Mouse (Mus musculus): ENCODE measurements around the gene Pappa. TPM values are rescaled to one million over a fixed set of nuclear protein-coding genes. Genes with fewer than 3 reads are reported as not detected.

Pappa gene
- total RNA-seq (2014; rRNA removed): 4.0 and 4.3 TPM in 2 replicates
- polyA plus RNA-seq (2015; fragmentation: Nextera tagmentation; extraction: Ambion mirVana): 0.75 and 0.82 TPM in 2 replicates

DNA sequence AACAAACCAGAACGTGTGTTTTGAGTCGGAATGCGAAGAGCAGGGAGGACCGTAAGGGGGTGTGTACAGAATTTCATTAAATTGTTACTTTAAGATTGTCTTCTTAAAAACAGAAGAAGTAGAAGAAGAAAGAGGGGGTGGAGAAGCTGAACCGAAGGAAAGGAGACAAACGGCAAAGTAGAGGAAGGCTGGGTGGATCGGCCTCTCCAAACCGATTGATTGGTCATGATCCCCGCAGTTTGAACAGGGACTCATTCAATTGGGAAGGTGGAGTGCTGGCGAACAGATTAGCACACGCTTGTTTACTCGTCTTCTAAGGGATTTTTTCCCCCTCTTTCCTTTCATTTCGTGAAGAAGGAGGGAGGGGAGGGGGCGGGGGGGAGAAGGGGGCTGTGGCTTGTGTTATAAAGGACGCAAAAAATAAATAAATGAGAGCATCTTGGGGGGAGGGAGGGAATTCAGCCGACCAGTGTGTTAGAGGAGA, at the start of gene Pappa:
TSS of gene Pappa (plus strand) at position 434 of the 484 bp plus-strand sequence.
- H3K4me3 ChIP-seq (ENCODE audit: low read length): peak within 1 kb of the TSS; percentile 57
- no peaks in the 10 kb centered on the region for H3K36me3 ChIP-seq (ENCODE audit: insufficient read depth, low read length)
- H3K9ac ChIP-seq (replicated peaks; ENCODE audit: low read length): peak within 1 kb of the TSS; percentile 49
- peak within 1 kb of the TSS; percentile 99 for H3K4me2 ChIP-seq (ENCODE audit: low read depth, low read length)
- WGBS: 0% methylated on average over 16 of the region's 16 CpGs
- H3K27me3 ChIP-seq (ENCODE audit: insufficient read depth, low read length): no peaks in the 10 kb centered on the region; the same call in none of the 2 replicates
- H3K4me1 ChIP-seq (ENCODE audit: insufficient read depth, low read length): no peaks in the 10 kb centered on the region
- ATAC-seq: no peak
- H3K27ac ChIP-seq: no peak within 1 kb of the TSS
- DNase-seq (ENCODE audit: low spot score): peak; percentile 4
- no peaks in the 10 kb centered on the region for H3K9me3 ChIP-seq (ENCODE audit: low read length)
- no peak for TF ChIP-seq CTCF (IDR thresholded peaks at IDR 0.05; ENCODE audit: low read depth)

DNA sequence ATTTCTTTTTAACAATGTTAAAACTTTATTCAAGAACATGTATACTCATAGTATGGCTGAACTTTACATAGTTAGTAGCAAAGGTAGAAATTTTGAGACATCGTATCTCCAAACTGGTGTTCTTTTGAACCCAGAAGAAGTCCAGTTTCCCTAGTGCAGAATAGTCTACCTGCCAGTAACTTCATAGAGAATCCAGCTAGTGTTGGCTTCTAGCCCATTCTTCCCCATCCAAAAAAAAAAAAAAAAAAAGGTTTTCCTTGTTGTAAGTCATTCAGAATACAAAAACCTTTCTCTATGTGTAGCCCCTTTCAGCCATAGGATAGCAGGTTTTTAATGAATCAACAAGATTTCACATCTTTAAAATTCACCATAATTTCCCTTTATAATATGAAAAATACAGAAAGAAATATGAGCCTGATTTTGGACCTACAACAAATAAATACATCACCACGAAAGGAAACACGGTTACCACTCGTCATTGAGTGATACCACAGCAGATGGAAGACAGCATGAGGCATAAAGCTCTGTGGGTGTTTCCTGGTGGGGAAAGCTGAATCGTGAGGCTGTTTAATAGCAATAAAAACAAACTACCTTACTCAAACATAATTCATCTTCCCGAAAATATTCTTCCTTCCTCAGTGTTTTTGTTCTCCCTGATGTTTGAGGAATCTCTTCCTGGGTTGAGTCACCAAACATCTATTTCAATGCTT, 45.9 kb upstream of the Pappa start:
- H3K36me3 ChIP-seq (ENCODE audit: insufficient read depth, low read length): no peaks in the 10 kb centered on the region
- H3K27me3 ChIP-seq (ENCODE audit: insufficient read depth, low read length): no peaks in the 10 kb centered on the region
- no peaks in the 10 kb centered on the region for H3K4me1 ChIP-seq (ENCODE audit: insufficient read depth, low read length)
- H3K9ac ChIP-seq (replicated peaks; ENCODE audit: low read length): no peak overlapping the region
- ATAC-seq (no peak), DNase-seq (ENCODE audit: low spot score) (no peak)
- TF ChIP-seq CTCF (IDR thresholded peaks at IDR 0.05; ENCODE audit: low read depth): no peak
- 80% methylated on average over 6 of the region's 6 CpGs for WGBS
- no peak overlapping the region for H3K27ac ChIP-seq
- H3K4me2 ChIP-seq (ENCODE audit: low read depth, low read length): no peak overlapping the region
- no peaks in the 10 kb centered on the region for H3K9me3 ChIP-seq (ENCODE audit: low read length)
- H3K4me3 ChIP-seq (ENCODE audit: low read length): no peak overlapping the region

DNA sequence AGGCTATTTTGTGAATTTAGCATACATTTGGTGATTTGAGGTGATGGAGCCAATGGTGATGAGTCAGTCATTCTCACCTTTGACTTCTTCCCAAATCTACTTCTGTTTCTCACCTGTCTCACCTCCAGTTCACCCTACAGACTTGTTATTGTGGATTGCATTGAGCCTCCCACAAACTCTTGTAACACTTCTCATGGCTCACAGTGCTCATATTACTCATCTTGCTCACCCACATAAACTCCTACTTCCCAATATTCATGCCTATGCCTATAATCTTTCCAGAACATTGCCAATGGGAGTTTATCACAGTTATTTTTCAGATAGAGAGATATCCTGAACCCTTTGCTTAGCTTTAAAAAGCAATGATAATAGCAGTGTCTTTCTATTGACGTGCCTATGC, 37.1 kb upstream of the Pappa start:
- TF ChIP-seq CTCF (IDR thresholded peaks at IDR 0.05; ENCODE audit: low read depth): no peak
- Histone ChIP-seq H3K27me3 (ENCODE audit: insufficient read depth, low read length) (no peaks in the 10 kb centered on the region), H3K4me3 (ENCODE audit: low read length) (no peak overlapping the region), H3K27ac (no peak overlapping the region), H3K4me1 (ENCODE audit: insufficient read depth, low read length) (no peaks in the 10 kb centered on the region), H3K9ac (replicated peaks; ENCODE audit: low read length) (no peak overlapping the region), H3K4me2 (ENCODE audit: low read depth, low read length) (no peak overlapping the region), H3K9me3 (ENCODE audit: low read length) (no peaks in the 10 kb centered on the region), H3K36me3 (ENCODE audit: insufficient read depth, low read length) (no peaks in the 10 kb centered on the region)
- WGBS: 89% methylated on average over 1 of the region's 1 CpGs
- DNase-seq (ENCODE audit: low spot score): no peak
- no peak for ATAC-seq

DNA sequence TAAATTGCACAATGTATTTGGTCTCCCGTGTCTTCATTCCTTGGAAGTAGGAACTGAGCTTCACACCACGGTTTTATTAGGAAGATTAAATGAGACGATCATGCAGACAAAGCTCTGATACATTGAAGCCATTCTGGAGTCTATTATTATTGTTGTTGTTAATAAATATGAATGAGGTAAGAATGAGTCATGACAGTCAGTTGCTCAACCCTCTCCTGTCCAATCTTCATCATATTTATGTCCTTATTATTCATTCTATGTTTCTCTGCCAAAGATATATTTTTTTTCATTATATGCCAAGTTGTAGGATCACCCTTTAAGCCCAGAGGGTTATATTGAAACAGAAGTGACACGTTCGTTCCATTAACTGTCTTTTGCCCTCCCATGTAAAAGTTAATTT, 36.4 kb upstream of the Pappa start:
- TF ChIP-seq CTCF (IDR thresholded peaks at IDR 0.05; ENCODE audit: low read depth): no peak
- Histone ChIP-seq H3K27ac (no peak overlapping the region), H3K36me3 (ENCODE audit: insufficient read depth, low read length) (no peaks in the 10 kb centered on the region), H3K4me3 (ENCODE audit: low read length) (no peak overlapping the region), H3K4me2 (ENCODE audit: low read depth, low read length) (no peak overlapping the region), H3K4me1 (ENCODE audit: insufficient read depth, low read length) (no peaks in the 10 kb centered on the region), H3K9me3 (ENCODE audit: low read length) (no peaks in the 10 kb centered on the region), H3K9ac (replicated peaks; ENCODE audit: low read length) (no peak overlapping the region), H3K27me3 (ENCODE audit: insufficient read depth, low read length) (no peaks in the 10 kb centered on the region)
- WGBS: 84% methylated on average over 5 of the region's 5 CpGs
- DNase-seq (ENCODE audit: low spot score) (no peak), ATAC-seq (no peak)

DNA sequence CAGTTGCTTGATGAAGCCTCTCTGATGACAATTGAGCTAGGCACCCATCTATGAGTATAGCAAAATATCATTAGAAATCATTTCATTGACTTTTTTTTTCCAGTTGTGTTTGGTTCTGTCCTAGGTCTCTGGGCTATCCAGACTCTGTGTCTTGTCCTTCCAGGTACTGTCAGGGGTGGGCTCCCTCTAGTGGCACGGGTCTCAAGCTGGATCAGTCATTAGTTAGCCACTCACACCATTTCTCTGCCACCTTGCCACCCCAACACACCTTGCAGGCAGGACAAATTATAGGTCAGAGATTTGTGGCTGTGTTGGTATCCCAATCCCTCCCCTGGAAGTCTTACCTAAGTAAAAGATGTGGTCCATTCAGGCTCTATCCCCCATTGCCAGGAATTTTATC, 31.8 kb upstream of the Pappa start:
- Histone ChIP-seq H3K27ac (no peak overlapping the region), H3K4me1 (ENCODE audit: insufficient read depth, low read length) (no peaks in the 10 kb centered on the region), H3K4me2 (ENCODE audit: low read depth, low read length) (no peak overlapping the region), H3K36me3 (ENCODE audit: insufficient read depth, low read length) (no peaks in the 10 kb centered on the region), H3K4me3 (ENCODE audit: low read length) (no peak overlapping the region), H3K27me3 (ENCODE audit: insufficient read depth, low read length) (no peaks in the 10 kb centered on the region), H3K9me3 (ENCODE audit: low read length) (no peaks in the 10 kb centered on the region), H3K9ac (replicated peaks; ENCODE audit: low read length) (no peak overlapping the region)
- no peak for ATAC-seq
- WGBS: 0% methylated on average over 1 of the region's 1 CpGs
- peak; percentile 22 for DNase-seq (ENCODE audit: low spot score)
- TF ChIP-seq CTCF (IDR thresholded peaks at IDR 0.05; ENCODE audit: low read depth): peak; percentile 55

DNA sequence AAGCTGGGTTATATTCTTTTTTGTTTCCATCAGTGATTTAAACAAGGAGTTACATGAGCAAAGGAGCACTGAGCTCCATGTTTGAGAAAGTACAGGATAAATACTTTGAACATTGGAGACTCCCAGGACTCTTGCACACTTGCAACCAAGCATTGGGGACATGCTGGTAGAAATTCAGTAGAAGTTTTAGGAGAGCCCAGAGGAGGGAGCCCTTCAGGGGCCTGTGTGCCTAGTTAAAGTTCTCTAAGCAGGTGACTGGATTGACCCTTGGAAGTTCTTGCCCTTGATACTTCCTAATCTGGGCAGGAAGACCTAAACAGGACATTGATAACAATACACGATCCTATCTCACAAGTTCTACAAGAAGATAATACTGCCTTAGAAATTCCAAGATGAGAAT, 3.6 kb upstream of the Pappa start:
- H3K4me1 ChIP-seq (ENCODE audit: insufficient read depth, low read length): no peaks in the 10 kb centered on the region
- no peak for ATAC-seq
- no peaks in the 10 kb centered on the region; the same call in 1 of the 2 replicates for H3K27me3 ChIP-seq (ENCODE audit: insufficient read depth, low read length)
- no peak overlapping the region for H3K4me3 ChIP-seq (ENCODE audit: low read length)
- WGBS: 90% methylated on average over 1 of the region's 1 CpGs
- DNase-seq (ENCODE audit: low spot score): no peak
- TF ChIP-seq CTCF (IDR thresholded peaks at IDR 0.05; ENCODE audit: low read depth): no peak
- H3K27ac ChIP-seq: no peak overlapping the region
- no peaks in the 10 kb centered on the region for H3K9me3 ChIP-seq (ENCODE audit: low read length)
- no peaks in the 10 kb centered on the region for H3K36me3 ChIP-seq (ENCODE audit: insufficient read depth, low read length)
- H3K9ac ChIP-seq (replicated peaks; ENCODE audit: low read length): no peak overlapping the region
- H3K4me2 ChIP-seq (ENCODE audit: low read depth, low read length): no peak overlapping the region

DNA sequence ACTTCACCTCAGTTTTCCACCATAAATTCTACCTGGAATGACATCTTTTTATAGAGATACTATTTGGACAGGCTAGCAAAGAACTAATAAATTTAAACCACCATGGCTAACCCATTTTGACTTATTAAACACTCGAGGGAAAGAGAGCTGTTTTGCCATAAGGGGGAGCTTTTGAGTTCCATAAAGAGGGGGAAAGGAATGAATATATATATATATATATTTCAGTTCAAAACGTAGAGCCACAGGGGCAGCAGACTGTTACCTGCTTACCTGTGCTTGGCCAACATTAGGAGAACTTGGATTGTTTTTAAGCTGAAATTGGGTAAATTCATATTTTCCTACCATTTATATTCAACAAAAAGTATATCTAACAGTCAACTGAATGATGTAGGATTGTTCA, 1.1 kb upstream of the Pappa start:
- Histone ChIP-seq H3K9ac (replicated peaks; ENCODE audit: low read length) (no peak overlapping the region), H3K9me3 (ENCODE audit: low read length) (no peaks in the 10 kb centered on the region), H3K4me2 (ENCODE audit: low read depth, low read length) (peak overlapping the region; percentile 99; the same call in 1 of the 2 replicates), H3K27ac (no peak overlapping the region), H3K27me3 (ENCODE audit: insufficient read depth, low read length) (no peaks in the 10 kb centered on the region; the same call in 1 of the 2 replicates), H3K36me3 (ENCODE audit: insufficient read depth, low read length) (no peaks in the 10 kb centered on the region), H3K4me1 (ENCODE audit: insufficient read depth, low read length) (no peaks in the 10 kb centered on the region), H3K4me3 (ENCODE audit: low read length) (no peak overlapping the region)
- ATAC-seq: no peak
- 0% methylated on average over 2 of the region's 2 CpGs for WGBS
- peak; percentile 64 for DNase-seq (ENCODE audit: low spot score)
- TF ChIP-seq CTCF (IDR thresholded peaks at IDR 0.05; ENCODE audit: low read depth): peak; percentile 47; the same call in 1 of the 2 replicates

Measured in hindbrain, postnatal 0 days (tissue).